Mouse (Mus musculus) heart, embryonic 14.5 days (tissue): Measurements from ENCODE around the gene Grpr. TPM values are rescaled to one million over a fixed set of nuclear protein-coding genes. Genes with fewer than 3 reads are reported as not detected.

ENCODE experiments used
- polyA plus RNA-seq: library from polyadenylated mRNA; unstranded; fragments of >200 nt; fragmentation: Nextera tagmentation; extraction: Ambion mirVana; gene quantifications from 2 replicates; pipeline ENCODE4 v1.2.1, GENCODE M21; 2014

Gene Grpr
- polyA plus RNA-seq, 1 experiment from 2014 or later = 0.08 TPM

Other genes starting within 250 kb of the Grpr start
- not detected in 2 replicates for gene Rnf138rt1, start 211.7 kb upstream of the Grpr start, polyA plus RNA-seq